Mouse (Mus musculus): ENCODE results near the gene Hmcn1. TPM values are rescaled to one million over a fixed set of nuclear protein-coding genes. Genes with fewer than 3 reads are reported as not detected.

The Hmcn1 gene
- polyA plus RNA-seq, 1 experiment from 2014 or later, result 22.5 TPM

- H3K4me2 ChIP-seq, result no peak overlapping the region
- H3K27ac ChIP-seq, result 0 out of 2 replicates have a peak overlapping the region, but pooled peaks have one; percentile 41
- 0 out of 2 replicates have a peak, but pooled peaks cover 4% of the 10 kb centered on the region for H3K4me1 ChIP-seq
- no peaks in the 10 kb centered on the region for H3K9me3 ChIP-seq (replicated peaks)
- no peak overlapping the region for H3K9ac ChIP-seq
- ATAC-seq (replicated peaks; ENCODE audit: low FRiP score), result no peak
- 60% methylated on average over 9 of the region's 9 CpGs for WGBS
- no peaks in the 10 kb centered on the region for H3K27me3 ChIP-seq
- no peak overlapping the region for H3K4me3 ChIP-seq (replicated peaks)
- peaks cover 7% of the 10 kb centered on the region; the same call in 1 of the 2 replicates for H3K36me3 ChIP-seq
Observed at GRCm38 (mm10) chr1:150804235-150805099, 188.8 kb downstream of the Hmcn1 start.

- H3K27me3 ChIP-seq, result no peaks in the 10 kb centered on the region
- 84% methylated on average over 12 of the region's 12 CpGs for WGBS
- no peak overlapping the region for H3K27ac ChIP-seq
- H3K4me3 ChIP-seq (replicated peaks), result no peak overlapping the region
- no peak overlapping the region for H3K9ac ChIP-seq
- no peaks in the 10 kb centered on the region for H3K9me3 ChIP-seq (replicated peaks)
- no peak for ATAC-seq (replicated peaks; ENCODE audit: low FRiP score)
- peaks cover 14% of the 10 kb centered on the region for H3K36me3 ChIP-seq
- H3K4me2 ChIP-seq, result no peak overlapping the region
- H3K4me1 ChIP-seq, result 0 out of 2 replicates have a peak, but pooled peaks cover 4% of the 10 kb centered on the region
Observed at GRCm38 (mm10) chr1:150802642-150803041, 190.6 kb downstream of the Hmcn1 start.

- H3K27ac ChIP-seq, result no peak overlapping the region
- H3K4me2 ChIP-seq, result no peak overlapping the region
- ATAC-seq (replicated peaks; ENCODE audit: low FRiP score), result no peak
Observed at GRCm38 (mm10) chr1:150800611-150801263, 192.5 kb downstream of the Hmcn1 start.

GRCm38 (mm10) chr1:150798651-150799050 lies 194.6 kb downstream of the Hmcn1 start:
- H3K9me3 ChIP-seq (replicated peaks), result no peaks in the 10 kb centered on the region
- H3K4me3 ChIP-seq (replicated peaks), result no peak overlapping the region
- no peaks in the 10 kb centered on the region for H3K4me1 ChIP-seq
- H3K27me3 ChIP-seq, result no peaks in the 10 kb centered on the region
- peaks cover 29% of the 10 kb centered on the region for H3K36me3 ChIP-seq
- 94% methylated on average over 5 of the region's 5 CpGs for WGBS
- no peak for ATAC-seq (replicated peaks; ENCODE audit: low FRiP score)
- no peak overlapping the region for H3K9ac ChIP-seq
- no peak overlapping the region for H3K4me2 ChIP-seq
- H3K27ac ChIP-seq, result no peak overlapping the region

More at GRCm38 (mm10) chr1:150800611-150801263, 192.5 kb downstream of the Hmcn1 start:
- H3K4me1 ChIP-seq, result 0 out of 2 replicates have a peak, but pooled peaks cover 4% of the 10 kb centered on the region
- no peaks in the 10 kb centered on the region for H3K27me3 ChIP-seq
- H3K36me3 ChIP-seq, result peaks cover 27% of the 10 kb centered on the region
- H3K9ac ChIP-seq, result no peak overlapping the region
- H3K4me3 ChIP-seq (replicated peaks), result no peak overlapping the region
- 83% methylated on average over 8 of the region's 8 CpGs for WGBS
- no peaks in the 10 kb centered on the region for H3K9me3 ChIP-seq (replicated peaks)

GRCm38 (mm10) chr1:150786746-150787145 lies 206.5 kb downstream of the Hmcn1 start:
- Histone ChIP-seq H3K4me1 (no peaks in the 10 kb centered on the region), H3K4me3 (replicated peaks) (no peak overlapping the region), H3K9ac (no peak overlapping the region), H3K27ac (no peak overlapping the region; the same call in 1 of the 2 replicates), H3K4me2 (no peak overlapping the region), H3K36me3 (no peaks in the 10 kb centered on the region), H3K9me3 (replicated peaks) (no peaks in the 10 kb centered on the region), H3K27me3 (no peaks in the 10 kb centered on the region)
- ATAC-seq (replicated peaks; ENCODE audit: low FRiP score), result no peak
- 79% methylated on average over 6 of the region's 6 CpGs for WGBS

GRCm38 (mm10) chr1:150783070-150783842 lies 210.0 kb downstream of the Hmcn1 start:
- H3K36me3 ChIP-seq, result no peaks in the 10 kb centered on the region
- H3K4me2 ChIP-seq, result no peak overlapping the region
- 67% methylated on average over 15 of the region's 15 CpGs for WGBS
- ATAC-seq (replicated peaks; ENCODE audit: low FRiP score), result no peak
- no peaks in the 10 kb centered on the region for H3K27me3 ChIP-seq
- no peaks in the 10 kb centered on the region for H3K9me3 ChIP-seq (replicated peaks)
- H3K4me3 ChIP-seq (replicated peaks), result no peak overlapping the region
- H3K9ac ChIP-seq, result no peak overlapping the region
- no peaks in the 10 kb centered on the region for H3K4me1 ChIP-seq
- H3K27ac ChIP-seq, result peak overlapping the region; percentile 16; the same call in 1 of the 2 replicates

- Histone ChIP-seq H3K9ac (no peak overlapping the region), H3K4me1 (no peaks in the 10 kb centered on the region), H3K9me3 (replicated peaks) (no peaks in the 10 kb centered on the region), H3K27me3 (no peaks in the 10 kb centered on the region), H3K27ac (no peak overlapping the region), H3K4me2 (no peak overlapping the region), H3K36me3 (no peaks in the 10 kb centered on the region), H3K4me3 (replicated peaks) (no peak overlapping the region)
- ATAC-seq (replicated peaks; ENCODE audit: low FRiP score), result no peak
- 69% methylated on average over 2 of the region's 2 CpGs for WGBS
Observed at GRCm38 (mm10) chr1:150779902-150780301, 213.3 kb downstream of the Hmcn1 start.

GRCm38 (mm10) chr1:150776741-150777140 lies 216.5 kb downstream of the Hmcn1 start:
- H3K4me2 ChIP-seq, result no peak overlapping the region
- H3K27me3 ChIP-seq, result no peaks in the 10 kb centered on the region
- no peaks in the 10 kb centered on the region for H3K36me3 ChIP-seq
- ATAC-seq (replicated peaks; ENCODE audit: low FRiP score), result no peak
- H3K4me1 ChIP-seq, result no peaks in the 10 kb centered on the region
- no peaks in the 10 kb centered on the region for H3K9me3 ChIP-seq (replicated peaks)
- no peak overlapping the region for H3K27ac ChIP-seq
- no peak overlapping the region for H3K9ac ChIP-seq
- no peak overlapping the region for H3K4me3 ChIP-seq (replicated peaks)

GRCm38 (mm10) chr1:150775742-150776141 lies 217.5 kb downstream of the Hmcn1 start:
- Histone ChIP-seq H3K36me3 (no peaks in the 10 kb centered on the region), H3K4me3 (replicated peaks) (no peak overlapping the region), H3K4me2 (no peak overlapping the region), H3K27ac (no peak overlapping the region), H3K27me3 (no peaks in the 10 kb centered on the region), H3K4me1 (no peaks in the 10 kb centered on the region), H3K9ac (no peak overlapping the region), H3K9me3 (replicated peaks) (no peaks in the 10 kb centered on the region)
- WGBS, result 79% methylated on average over 2 of the region's 2 CpGs
- no peak for ATAC-seq (replicated peaks; ENCODE audit: low FRiP score)

GRCm38 (mm10) chr1:150772958-150773357 lies 220.3 kb downstream of the Hmcn1 start:
- WGBS, result 94% methylated on average over 3 of the region's 3 CpGs
- no peak overlapping the region for H3K4me2 ChIP-seq
- peaks cover 5% of the 10 kb centered on the region; the same call in 1 of the 2 replicates for H3K36me3 ChIP-seq
- ATAC-seq (replicated peaks; ENCODE audit: low FRiP score), result no peak
- H3K27ac ChIP-seq, result no peak overlapping the region
- H3K9ac ChIP-seq, result no peak overlapping the region
- H3K9me3 ChIP-seq (replicated peaks), result no peaks in the 10 kb centered on the region
- H3K4me1 ChIP-seq, result no peaks in the 10 kb centered on the region
- H3K4me3 ChIP-seq (replicated peaks), result no peak overlapping the region
- no peaks in the 10 kb centered on the region for H3K27me3 ChIP-seq

GRCm38 (mm10) chr1:150770948-150771521 lies 222.2 kb downstream of the Hmcn1 start:
- Histone ChIP-seq H3K9me3 (replicated peaks) (no peaks in the 10 kb centered on the region), H3K4me1 (no peaks in the 10 kb centered on the region), H3K27ac (0 out of 2 replicates have a peak overlapping the region, but pooled peaks have one; percentile 13), H3K4me3 (replicated peaks) (no peak overlapping the region), H3K4me2 (no peak overlapping the region), H3K9ac (no peak overlapping the region), H3K36me3 (peaks cover 5% of the 10 kb centered on the region; the same call in 1 of the 2 replicates), H3K27me3 (no peaks in the 10 kb centered on the region)
- 44% methylated on average over 7 of the region's 7 CpGs for WGBS
- no peak for ATAC-seq (replicated peaks; ENCODE audit: low FRiP score)

Data from kidney, embryonic 15.5 days (tissue).